Mouse (Mus musculus) embryonic fibroblast, embryonic 13.5 days (primary cell): ENCODE results near the gene Spsb1.

Source experiments
- CTCF ChIP-seq: IDR thresholded peaks from 2 replicates; pipeline ENCODE4 v1.5.1; 2011; ENCODE audit warnings: mild to moderate bottlenecking, control low read depth, low read length, moderate library complexity, borderline replicate concordance; ENCODE audit not compliant: insufficient read depth
- POLR2A ChIP-seq: IDR thresholded peaks from 2 replicates; pipeline ENCODE4 v1.6.1; 2011; ENCODE audit warnings: low read depth, mild to moderate bottlenecking, control low read depth, low read length, moderate library complexity

DNA sequence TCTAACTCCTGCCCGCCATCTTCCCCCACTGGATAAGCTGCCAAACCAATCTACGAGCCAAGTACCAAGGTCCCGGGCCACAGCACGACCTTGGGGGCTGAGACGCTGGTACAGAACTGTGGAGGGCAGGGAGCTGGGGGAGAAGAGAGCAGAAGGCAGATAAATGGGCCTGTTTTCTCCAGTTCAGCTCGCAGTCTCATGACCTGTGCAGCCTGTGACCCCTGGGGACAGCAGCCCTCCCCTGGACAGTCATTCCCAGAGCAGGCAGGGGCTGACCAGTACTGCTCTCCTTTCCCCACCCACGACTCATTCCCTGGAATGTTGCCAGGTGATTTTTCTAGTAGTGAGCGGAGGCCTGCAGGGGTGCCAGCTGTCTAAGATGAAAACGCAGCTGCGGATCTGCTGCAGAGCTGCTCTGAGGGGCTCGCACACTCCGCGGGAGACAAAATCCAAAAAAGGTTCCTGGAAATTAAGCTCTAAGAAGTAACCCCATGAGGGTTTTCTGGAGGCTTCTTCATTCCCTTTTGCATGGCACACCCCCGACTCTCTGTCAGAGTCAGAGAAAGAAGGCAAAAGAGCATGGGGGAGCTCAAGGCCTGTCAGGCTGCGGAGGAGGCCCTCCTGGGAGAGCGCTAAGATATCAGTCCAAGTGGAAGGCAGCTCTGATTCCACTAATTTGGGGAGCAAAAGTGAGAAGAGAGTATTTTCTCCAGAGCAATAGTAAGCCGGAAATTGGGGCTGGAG is 23.1 kb upstream of the Spsb1 start:
- TF ChIP-seq CTCF, result no peak
- no peak for TF ChIP-seq POLR2A
